Comparison of ENCODE assay signal across 11 mouse cellular contexts in genomic region chr12:73445128-73445527, GRCm38 (mm10).
A peak's percentile ranks its signal among the peaks of the same experiment; 100 is the strongest.
DNase-seq lines count a peak whose midpoint lies in the region; ATAC-seq and TF ChIP-seq lines count a peak whose summit lies in the region.
"Had no signal": no experiment of that assay in that cellular context is flagged by ENCODE, and none has a peak within 500 bp of the region (broad histone marks: within the 10 kb centered on the region; RNA-seq: fewer than 3 reads in every experiment).

No protein-coding gene starts in this region.

- H3K4me2 ChIP-seq in kidney, embryonic 16.5 days (replicated peaks; ENCODE audit: low read depth, low read length) = 0 out of 2 replicates have a peak overlapping the region, but pooled peaks have one; percentile 15
- H3K4me2 ChIP-seq in limb, embryonic 14.5 days (replicated peaks; ENCODE audit: low read depth, low read length, severe bottlenecking) = peak overlapping the region; percentile 16
- H3K4me2 ChIP-seq: hindbrain, embryonic 13.5 days had no signal

- H3K27me3 ChIP-seq in kidney, embryonic 16.5 days (ENCODE audit: insufficient read depth, low read length) = no peaks in the 10 kb centered on the region
- H3K27me3 ChIP-seq in C2C12 (ENCODE audit: control insufficient read depth, insufficient read depth, insufficient read length) = no peaks in the 10 kb centered on the region
- H3K27me3 ChIP-seq in limb, embryonic 14.5 days (ENCODE audit: control insufficient read depth, insufficient read depth, low read length) = no peaks in the 10 kb centered on the region
- H3K27me3 ChIP-seq: hindbrain, embryonic 13.5 days had no signal

- H3K4me1 ChIP-seq in kidney, embryonic 16.5 days (ENCODE audit: insufficient read depth, low read length) = peaks cover 35% of the 10 kb centered on the region
- peaks cover 21% of the 10 kb centered on the region for H3K4me1 ChIP-seq in limb, embryonic 14.5 days (ENCODE audit: control insufficient read depth, insufficient read depth, low read length)
- H3K4me1 ChIP-seq: hindbrain, embryonic 13.5 days had no signal

- WGBS in kidney, embryonic 16.5 days = 51% methylated on average over 10 of the region's 10 CpGs
- 34% methylated on average over 10 of the region's 10 CpGs for WGBS in limb, embryonic 14.5 days

- no peak overlapping the region for H3K4me3 ChIP-seq in kidney, embryonic 16.5 days (ENCODE audit: low read length)
- H3K4me3 ChIP-seq in C2C12 (ENCODE audit: insufficient read depth, poor library complexity, severe bottlenecking) = no peak overlapping the region
- no peak overlapping the region for H3K4me3 ChIP-seq in limb, embryonic 14.5 days (replicated peaks; ENCODE audit: low read length)
- H3K4me3 ChIP-seq: hindbrain, embryonic 13.5 days had no signal

- H3K9me3 ChIP-seq in kidney, embryonic 16.5 days (ENCODE audit: low read length) = no peaks in the 10 kb centered on the region
- 0 out of 2 replicates have a peak, but pooled peaks cover 3% of the 10 kb centered on the region for H3K9me3 ChIP-seq in limb, embryonic 14.5 days (ENCODE audit: control insufficient read depth, low read length)
- H3K9me3 ChIP-seq: hindbrain, embryonic 13.5 days had no signal

- ATAC-seq in kidney, embryonic 16.5 days (ENCODE audit: low FRiP score, low TSS enrichment) = no peak
- ATAC-seq in limb, embryonic 14.5 days (ENCODE audit: low FRiP score, low read depth) = peak; percentile 38; the same call in 1 of the 2 replicates

- no peak for TF ChIP-seq CTCF in C2C12 (IDR thresholded peaks at IDR 0.05; ENCODE audit: control insufficient read depth, insufficient read depth, insufficient read length)

- DNase-seq in kidney, postnatal 14 days = no peak
- peak; percentile 16 for DNase-seq in R1 (ENCODE audit: low read depth, low spot score)
- DNase-seq in limb, embryonic 14.5 days (ENCODE audit: low spot score) = no peak
- DNase-seq in cerebellum, adult 18-20 months = no peak
- DNase-seq in urinary bladder, postnatal 10 days (ENCODE audit: low spot score) = no peak
- DNase-seq: cerebellum, adult 9-11 months; lung, postnatal 14 days; right cerebral cortex, postnatal 25 days had no signal

- no peaks in the 10 kb centered on the region for H3K79me3 ChIP-seq in C2C12 (ENCODE audit: low read depth)

- peak overlapping the region; percentile 84 for H3K27ac ChIP-seq in kidney, embryonic 16.5 days (ENCODE audit: low read length)
- no peak overlapping the region for H3K27ac ChIP-seq in limb, embryonic 14.5 days (replicated peaks; ENCODE audit: low read depth, low read length)
- H3K27ac ChIP-seq: hindbrain, embryonic 13.5 days had no signal

- no peaks in the 10 kb centered on the region for H3K79me2 ChIP-seq in C2C12 (ENCODE audit: control insufficient read depth, insufficient read depth)

- no peaks in the 10 kb centered on the region for H3K36me3 ChIP-seq in kidney, embryonic 16.5 days (ENCODE audit: insufficient read depth, low read length)
- no peaks in the 10 kb centered on the region for H3K36me3 ChIP-seq in C2C12 (ENCODE audit: control insufficient read depth, insufficient read depth)
- no peaks in the 10 kb centered on the region for H3K36me3 ChIP-seq in limb, embryonic 14.5 days (ENCODE audit: control insufficient read depth, insufficient read depth, low read length)
- H3K36me3 ChIP-seq: hindbrain, embryonic 13.5 days had no signal

- H3K9ac ChIP-seq in kidney, embryonic 16.5 days (replicated peaks; ENCODE audit: low read length) = 0 out of 2 replicates have a peak overlapping the region, but pooled peaks have one; percentile 31
- H3K9ac ChIP-seq in limb, embryonic 14.5 days (ENCODE audit: low read depth, low read length, severe bottlenecking) = no peak overlapping the region
- H3K9ac ChIP-seq: hindbrain, embryonic 13.5 days had no signal

- no peak overlapping the region for H3ac ChIP-seq in C2C12 (ENCODE audit: control insufficient read depth, insufficient read length, low read depth)

- no peak for TF ChIP-seq POLR2A in limb, embryonic 14.5 days (IDR thresholded peaks at IDR 0.05; ENCODE audit: borderline replicate concordance, extremely low read depth, insufficient read depth, insufficient read length)

TF ChIP-seq in C2C12, 6 proteins besides CTCF, POLR2A, EP300 and RAD21:
- peak; percentile 54 for TF ChIP-seq USF1 (IDR thresholded peaks at IDR 0.05; ENCODE audit: low read depth)
- no peak for TF ChIP-seq FOSL1 (IDR thresholded peaks at IDR 0.05; ENCODE audit: insufficient read depth, low read length, poor library complexity, severe bottlenecking)
TF ChIP-seq in C2C12: peak in this region for 1.
